In genomic region chr4:32532079-32532478, GRCm38 (mm10) we compare ENCODE assay signal across 9 mouse cellular contexts.
A peak's percentile ranks its signal among the peaks of the same experiment; 100 is the strongest.
DNase-seq lines count a peak whose midpoint lies in the region; ATAC-seq and TF ChIP-seq lines count a peak whose summit lies in the region.
"Had no signal": no experiment of that assay in that cellular context is flagged by ENCODE, and none has a peak within 500 bp of the region (broad histone marks: within the 10 kb centered on the region; RNA-seq: fewer than 3 reads in every experiment).

No protein-coding gene starts in this region.

- 75% methylated on average over 8 of the region's 8 CpGs for WGBS in heart, embryonic 10.5 days
- WGBS in hindbrain, embryonic 10.5 days, result 71% methylated on average over 8 of the region's 8 CpGs
- 34% methylated on average over 8 of the region's 8 CpGs for WGBS in midbrain, embryonic 14.5 days

- peak overlapping the region; percentile 55 for H3K4me2 ChIP-seq in midbrain, embryonic 14.5 days (ENCODE audit: low read length)

- no peak for ATAC-seq in midbrain, embryonic 14.5 days (ENCODE audit: low FRiP score, low TSS enrichment)
- no peak for ATAC-seq in megakaryocyte progenitor cell, adult 5-6 weeks (replicated peaks; ENCODE audit: poor library complexity)

- intact Hi-C loops in heart, postnatal 36 days (cut with DNase I), result loop anchor here (2.0 kb wide), 1 partner anchor 15 kb away; no protein-coding TSS in a partner anchor

- H3K4me1 ChIP-seq in heart, embryonic 10.5 days, result peaks cover 53% of the 10 kb centered on the region
- peaks cover 75% of the 10 kb centered on the region for H3K4me1 ChIP-seq in hindbrain, embryonic 10.5 days (replicated peaks)
- H3K4me1 ChIP-seq in midbrain, embryonic 14.5 days (ENCODE audit: control insufficient read depth, insufficient read depth, low read length), result peaks cover 41% of the 10 kb centered on the region

- TF ChIP-seq POLR2A in brain, embryonic 14.5 days (IDR thresholded peaks at IDR 0.05; ENCODE audit: borderline replicate concordance, extremely low read depth, insufficient read depth, insufficient read length, poor library complexity, severe bottlenecking), result no peak

- TF ChIP-seq CTCF in brain, embryonic 14.5 days (IDR thresholded peaks at IDR 0.05; ENCODE audit: borderline replicate concordance, extremely low read depth, insufficient read depth, insufficient read length), result no peak

- H3K27me3 ChIP-seq in heart, embryonic 10.5 days (ENCODE audit: insufficient read depth, poor library complexity, severe bottlenecking), result no peaks in the 10 kb centered on the region
- H3K27me3 ChIP-seq in hindbrain, embryonic 10.5 days (ENCODE audit: insufficient read depth, poor library complexity, severe bottlenecking), result no peaks in the 10 kb centered on the region
- H3K27me3 ChIP-seq in midbrain, embryonic 14.5 days (ENCODE audit: control insufficient read depth, insufficient read depth, low read length), result no peaks in the 10 kb centered on the region

- no peak overlapping the region for H3K4me3 ChIP-seq in heart, embryonic 10.5 days
- no peak overlapping the region; the same call in 1 of the 2 replicates for H3K4me3 ChIP-seq in hindbrain, embryonic 10.5 days
- no peak overlapping the region for H3K4me3 ChIP-seq in midbrain, embryonic 14.5 days (replicated peaks; ENCODE audit: low read depth, low read length)

- H3K9ac ChIP-seq in midbrain, embryonic 14.5 days (replicated peaks; ENCODE audit: low read length), result 0 out of 2 replicates have a peak overlapping the region, but pooled peaks have one; percentile 25

- no peak for DNase-seq in heart, embryonic 10.5 days (ENCODE audit: low spot score)
- no peak for DNase-seq in heart, postnatal 36 days
- peak; percentile 67 for DNase-seq in brain, embryonic 14.5 days (ENCODE audit: low read depth)
- no peak for DNase-seq in hindbrain, embryonic 10.5 days (ENCODE audit: low spot score)
- peak; percentile 52 for DNase-seq in midbrain, embryonic 14.5 days
- DNase-seq in urinary bladder, postnatal 25 days (ENCODE audit: low spot score), result no peak
- DNase-seq in urinary bladder, postnatal 4 days (ENCODE audit: low spot score in 2 of 2), result no peak
- DNase-seq: cerebellum, adult 11-12 months had no signal

- no peaks in the 10 kb centered on the region for H3K9me3 ChIP-seq in heart, embryonic 10.5 days
- no peaks in the 10 kb centered on the region for H3K9me3 ChIP-seq in hindbrain, embryonic 10.5 days
- no peaks in the 10 kb centered on the region for H3K9me3 ChIP-seq in midbrain, embryonic 14.5 days (ENCODE audit: control insufficient read depth, low read length)

- H3K36me3 ChIP-seq in heart, embryonic 10.5 days, result no peaks in the 10 kb centered on the region
- no peaks in the 10 kb centered on the region for H3K36me3 ChIP-seq in hindbrain, embryonic 10.5 days
- no peaks in the 10 kb centered on the region for H3K36me3 ChIP-seq in midbrain, embryonic 14.5 days (ENCODE audit: control insufficient read depth, insufficient read depth, low read length)

- H3K27ac ChIP-seq in heart, embryonic 10.5 days, result peak overlapping the region; percentile 17; the same call in 1 of the 2 replicates
- H3K27ac ChIP-seq in hindbrain, embryonic 10.5 days, result peak overlapping the region; percentile 83
- H3K27ac ChIP-seq in midbrain, embryonic 14.5 days (replicated peaks; ENCODE audit: low read depth, low read length), result peak overlapping the region; percentile 84

Comparison
In these comparisons a context has a peak if more than half of its experiments do, and no peak if none do; other contexts are left out.
1. DNase-seq: peak in brain, embryonic 14.5 days (single experiment) and midbrain, embryonic 14.5 days (single experiment); none in heart, embryonic 10.5 days (single experiment), heart, postnatal 36 days (0 of 2), hindbrain, embryonic 10.5 days (single experiment), urinary bladder, postnatal 25 days (single experiment) and urinary bladder, postnatal 4 days (0 of 2).
2. H3K27ac ChIP-seq: peak in every context shown above with its lines; median percentile 84 in midbrain, embryonic 14.5 days; 83 in hindbrain, embryonic 10.5 days; 17 in heart, embryonic 10.5 days.